Mouse (Mus musculus): Measurements from ENCODE around the gene Dpt. TPM values are rescaled to one million over a fixed set of nuclear protein-coding genes. Genes with fewer than 3 reads are reported as not detected.

The Dpt gene
- 0.52 and 1.2 TPM in 2 replicates for total RNA-seq (2014; rRNA removed)
- 0.52 and 0.72 TPM in 2 replicates for polyA plus RNA-seq (2015; fragmentation: Nextera tagmentation; extraction: Ambion mirVana)

DNA sequence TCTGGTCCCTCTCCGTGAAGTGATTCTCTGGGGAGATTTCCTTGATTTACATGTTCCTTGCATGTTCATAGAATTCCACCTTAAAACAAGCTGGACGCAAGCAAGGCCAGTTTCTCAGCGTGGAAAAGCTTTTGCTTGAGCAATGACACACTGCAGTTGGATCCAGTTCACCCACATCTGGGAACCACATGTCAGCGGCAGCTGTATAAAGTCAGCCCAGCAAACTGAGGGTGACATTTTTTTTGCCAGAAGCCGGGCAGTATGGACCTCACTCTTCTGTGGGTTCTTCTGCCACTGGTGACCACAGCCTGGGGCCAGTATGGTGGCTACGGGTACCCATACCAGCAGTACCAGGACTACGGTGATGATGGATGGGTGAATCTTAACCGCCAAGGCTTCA lies at the start of gene Dpt:
Gene Dpt, plus strand, starts transcription at position 174 of the 400 bp plus-strand sequence.
- Histone ChIP-seq H3K36me3 (ENCODE audit: insufficient read depth, low read length) (no peaks in the 10 kb centered on the region), H3K27me3 (ENCODE audit: insufficient read depth, low read length) (no peaks in the 10 kb centered on the region), H3K9me3 (ENCODE audit: low read length) (no peaks in the 10 kb centered on the region), H3K27ac (ENCODE audit: low read depth, low read length) (no peak within 1 kb of the TSS), H3K9ac (replicated peaks; ENCODE audit: low read length, poor library complexity, severe bottlenecking) (no peak within 1 kb of the TSS), H3K4me1 (ENCODE audit: insufficient read depth, low read length) (no peaks in the 10 kb centered on the region), H3K4me2 (ENCODE audit: low read depth, low read length, poor library complexity, severe bottlenecking) (no peak within 1 kb of the TSS), H3K4me3 (ENCODE audit: low read depth, low read length) (no peak within 1 kb of the TSS)
- no peak for DNase-seq (ENCODE audit: low spot score)
- WGBS, result 93% methylated on average over 8 of the region's 8 CpGs
- ATAC-seq (ENCODE audit: low FRiP score), result no peak
- no peak for TF ChIP-seq CTCF (IDR thresholded peaks at IDR 0.05)

DNA sequence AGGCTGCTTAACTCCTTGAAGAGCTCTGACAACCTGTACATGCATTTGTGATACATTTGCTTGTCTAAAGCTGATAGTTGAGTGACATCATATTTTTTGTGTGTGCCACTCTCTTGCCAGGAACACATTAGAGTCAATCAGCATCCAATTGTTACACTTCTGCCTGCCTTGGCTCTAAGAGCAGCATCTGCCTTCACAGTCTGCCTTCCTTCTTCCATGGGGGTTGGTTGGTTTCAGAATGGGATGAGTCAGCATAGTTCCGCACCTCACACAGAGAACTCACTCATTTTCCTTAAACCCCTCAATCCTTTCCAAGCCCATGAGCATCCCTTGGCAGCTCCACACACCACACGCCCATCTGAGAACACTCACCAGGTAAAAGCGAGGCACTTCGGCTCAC lies 42.7 kb upstream of the Dpt start:
- DNase-seq (ENCODE audit: low spot score), result no peak
- WGBS, result 92% methylated on average over 4 of the region's 4 CpGs
- Histone ChIP-seq H3K27me3 (ENCODE audit: insufficient read depth, low read length) (no peaks in the 10 kb centered on the region), H3K36me3 (ENCODE audit: insufficient read depth, low read length) (no peaks in the 10 kb centered on the region), H3K9ac (replicated peaks; ENCODE audit: low read length, poor library complexity, severe bottlenecking) (no peak overlapping the region), H3K9me3 (ENCODE audit: low read length) (no peaks in the 10 kb centered on the region), H3K4me2 (ENCODE audit: low read depth, low read length, poor library complexity, severe bottlenecking) (no peak overlapping the region), H3K4me3 (ENCODE audit: low read depth, low read length) (no peak overlapping the region), H3K27ac (ENCODE audit: low read depth, low read length) (no peak overlapping the region), H3K4me1 (ENCODE audit: insufficient read depth, low read length) (no peaks in the 10 kb centered on the region)
- TF ChIP-seq CTCF (IDR thresholded peaks at IDR 0.05), result no peak
- no peak for ATAC-seq (ENCODE audit: low FRiP score)

DNA sequence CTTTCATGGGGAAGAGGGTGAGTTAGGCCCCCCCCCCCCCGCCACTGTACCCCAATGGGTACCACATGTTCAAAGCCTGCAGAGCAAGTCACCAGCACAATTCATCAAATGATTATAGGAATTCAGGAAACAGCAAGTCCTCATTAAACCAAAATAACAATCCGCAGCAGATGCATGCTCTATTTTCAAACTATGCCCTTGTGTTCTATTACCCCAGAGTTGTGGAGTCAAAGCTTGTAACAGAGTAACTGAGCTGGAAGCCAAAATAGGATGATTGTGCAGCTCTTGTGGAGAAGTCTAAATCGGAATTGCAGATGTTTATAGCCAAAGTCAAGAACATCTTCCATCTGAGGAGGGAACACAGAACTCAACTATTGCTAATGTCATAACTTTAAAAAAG lies 40.8 kb upstream of the Dpt start:
- no peak for TF ChIP-seq CTCF (IDR thresholded peaks at IDR 0.05)

DNA sequence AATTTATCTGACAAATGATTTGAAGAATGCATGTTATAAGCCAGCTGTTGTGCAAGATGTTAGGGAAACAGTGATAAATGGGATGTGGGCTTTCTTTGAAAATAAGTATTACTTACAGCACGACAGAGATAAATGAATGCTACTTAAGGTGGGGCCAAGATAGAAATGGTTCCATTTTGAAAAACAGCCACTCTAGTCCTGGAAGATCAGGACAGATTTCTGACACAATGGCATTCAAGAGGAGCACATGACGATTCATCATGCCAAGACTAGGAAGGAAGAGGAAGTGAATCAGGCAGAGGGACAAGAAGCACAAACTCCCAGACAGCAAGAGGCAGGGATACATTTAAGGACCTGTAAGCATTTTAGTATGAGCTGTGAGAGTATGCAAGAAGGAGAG lies 39.5 kb upstream of the Dpt start:
- no peak overlapping the region for H3K4me3 ChIP-seq (ENCODE audit: low read depth, low read length)
- ATAC-seq (ENCODE audit: low FRiP score) (no peak), DNase-seq (ENCODE audit: low spot score) (no peak)
- 79% methylated on average over 2 of the region's 2 CpGs for WGBS
- no peaks in the 10 kb centered on the region for H3K27me3 ChIP-seq (ENCODE audit: insufficient read depth, low read length)
- no peak overlapping the region for H3K9ac ChIP-seq (replicated peaks; ENCODE audit: low read length, poor library complexity, severe bottlenecking)
- no peak overlapping the region for H3K27ac ChIP-seq (ENCODE audit: low read depth, low read length)
- no peak overlapping the region for H3K4me2 ChIP-seq (ENCODE audit: low read depth, low read length, poor library complexity, severe bottlenecking)
- no peaks in the 10 kb centered on the region for H3K9me3 ChIP-seq (ENCODE audit: low read length)
- no peaks in the 10 kb centered on the region for H3K36me3 ChIP-seq (ENCODE audit: insufficient read depth, low read length)
- no peak for TF ChIP-seq CTCF (IDR thresholded peaks at IDR 0.05)
- H3K4me1 ChIP-seq (ENCODE audit: insufficient read depth, low read length), result no peaks in the 10 kb centered on the region

More for the DNA sequence above, 40.8 kb upstream of the Dpt start:
- H3K9me3 ChIP-seq (ENCODE audit: low read length), result no peaks in the 10 kb centered on the region
- no peaks in the 10 kb centered on the region for H3K4me1 ChIP-seq (ENCODE audit: insufficient read depth, low read length)
- no peaks in the 10 kb centered on the region for H3K27me3 ChIP-seq (ENCODE audit: insufficient read depth, low read length)
- WGBS, result 86% methylated on average over 3 of the region's 3 CpGs
- H3K9ac ChIP-seq (replicated peaks; ENCODE audit: low read length, poor library complexity, severe bottlenecking), result no peak overlapping the region
- no peak overlapping the region for H3K4me2 ChIP-seq (ENCODE audit: low read depth, low read length, poor library complexity, severe bottlenecking)
- H3K36me3 ChIP-seq (ENCODE audit: insufficient read depth, low read length), result no peaks in the 10 kb centered on the region
- H3K4me3 ChIP-seq (ENCODE audit: low read depth, low read length), result no peak overlapping the region
- H3K27ac ChIP-seq (ENCODE audit: low read depth, low read length), result no peak overlapping the region
- DNase-seq (ENCODE audit: low spot score) (no peak), ATAC-seq (ENCODE audit: low FRiP score) (no peak)

DNA sequence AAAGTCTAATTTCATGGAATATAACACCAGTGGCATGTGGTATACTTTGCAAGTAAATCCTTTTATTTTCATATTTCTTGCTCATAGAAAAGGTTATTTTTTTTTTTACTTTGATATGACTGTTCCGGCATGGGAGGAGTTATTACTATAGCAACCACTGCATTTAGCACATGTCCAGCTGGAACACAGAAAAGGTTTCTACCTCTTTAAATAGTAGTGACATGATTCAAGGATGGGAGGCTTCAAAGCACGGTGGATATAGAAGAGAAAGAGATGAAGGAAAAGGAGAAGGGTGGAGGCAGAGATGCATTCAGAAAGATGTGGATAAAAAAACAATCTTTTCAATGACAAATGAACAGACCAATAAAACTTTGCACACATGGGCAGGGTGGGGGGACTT lies 38.0 kb upstream of the Dpt start:
- no peak overlapping the region for H3K9ac ChIP-seq (replicated peaks; ENCODE audit: low read length, poor library complexity, severe bottlenecking)
- TF ChIP-seq CTCF (IDR thresholded peaks at IDR 0.05), result no peak
- ATAC-seq (ENCODE audit: low FRiP score) (0 out of 2 replicates have a peak, but pooled peaks have one; percentile 56), DNase-seq (ENCODE audit: low spot score) (no peak)
- H3K4me1 ChIP-seq (ENCODE audit: insufficient read depth, low read length), result no peaks in the 10 kb centered on the region
- no peaks in the 10 kb centered on the region for H3K9me3 ChIP-seq (ENCODE audit: low read length)
- H3K4me3 ChIP-seq (ENCODE audit: low read depth, low read length), result no peak overlapping the region
- 34% methylated on average over 2 of the region's 2 CpGs for WGBS
- H3K36me3 ChIP-seq (ENCODE audit: insufficient read depth, low read length), result no peaks in the 10 kb centered on the region
- no peak overlapping the region for H3K4me2 ChIP-seq (ENCODE audit: low read depth, low read length, poor library complexity, severe bottlenecking)
- no peaks in the 10 kb centered on the region for H3K27me3 ChIP-seq (ENCODE audit: insufficient read depth, low read length)
- H3K27ac ChIP-seq (ENCODE audit: low read depth, low read length), result no peak overlapping the region

DNA sequence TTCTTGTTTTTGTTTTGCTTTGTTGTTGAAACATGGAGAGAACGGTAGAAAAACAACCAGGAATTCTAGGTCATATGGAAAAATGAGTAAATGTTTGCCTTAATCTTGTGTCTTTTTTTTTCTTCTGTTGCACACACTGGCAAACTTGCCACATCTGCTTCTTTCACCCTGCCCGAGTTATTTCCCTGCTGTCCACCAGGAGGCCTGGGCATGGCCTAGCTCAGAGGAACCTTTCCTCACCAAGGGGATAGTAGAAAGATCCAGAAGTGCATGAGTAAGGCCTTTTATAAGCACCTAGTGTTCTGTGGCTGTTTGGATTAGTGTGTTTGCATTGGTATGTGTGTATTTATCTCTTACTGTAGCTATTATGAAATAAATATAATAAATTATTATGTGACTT lies 34.2 kb upstream of the Dpt start:
- H3K9ac ChIP-seq (replicated peaks; ENCODE audit: low read length, poor library complexity, severe bottlenecking), result no peak overlapping the region
- no peaks in the 10 kb centered on the region for H3K4me1 ChIP-seq (ENCODE audit: insufficient read depth, low read length)
- TF ChIP-seq CTCF (IDR thresholded peaks at IDR 0.05), result peak; percentile 50
- DNase-seq (ENCODE audit: low spot score) (no peak), ATAC-seq (ENCODE audit: low FRiP score) (no peak)
- H3K4me3 ChIP-seq (ENCODE audit: low read depth, low read length), result no peak overlapping the region
- H3K9me3 ChIP-seq (ENCODE audit: low read length), result no peaks in the 10 kb centered on the region
- H3K27ac ChIP-seq (ENCODE audit: low read depth, low read length), result no peak overlapping the region
- WGBS, result 68% methylated on average over 2 of the region's 2 CpGs
- no peak overlapping the region for H3K4me2 ChIP-seq (ENCODE audit: low read depth, low read length, poor library complexity, severe bottlenecking)
- H3K36me3 ChIP-seq (ENCODE audit: insufficient read depth, low read length), result no peaks in the 10 kb centered on the region
- no peaks in the 10 kb centered on the region for H3K27me3 ChIP-seq (ENCODE audit: insufficient read depth, low read length)
